Mouse (Mus musculus): ENCODE measurements at regions not wholly inside any gene's neighbourhood (a gene's known extent, or its start where the extent isn't known, plus 50 kb on each side); places are given as distances from the start of the nearest gene placed in this dataset.
A peak's percentile ranks its signal among the peaks of the same experiment; 100 is the strongest.
"Not testable (repeated sequence)": the region's sequence is repeated elsewhere in the genome, so short reads cannot be mapped to it uniquely, and the experiment has no call there.

- no peak for DNase-seq (ENCODE audit: low spot score)
Observed at GRCm38 (mm10) chr3:111402135-111402534, 1151.3 kb upstream of the Prmt6 start.

- peak; percentile 5 for DNase-seq (ENCODE audit: low spot score)
Observed at GRCm38 (mm10) chr3:111393127-111393526, 1142.3 kb upstream of the Prmt6 start.

GRCm38 (mm10) chr3:111392713-111393112 lies 1141.9 kb upstream of the Prmt6 start:
- not testable (repeated sequence) for DNase-seq (ENCODE audit: low spot score)

- DNase-seq (ENCODE audit: low spot score), result no peak
Observed at GRCm38 (mm10) chr3:111386745-111387144, 1135.9 kb upstream of the Prmt6 start.

- no peak for DNase-seq (ENCODE audit: low spot score)
Observed at GRCm38 (mm10) chr3:111386334-111386733, 1135.5 kb upstream of the Prmt6 start.

GRCm38 (mm10) chr3:111385627-111386026 lies 1134.8 kb upstream of the Prmt6 start:
- DNase-seq (ENCODE audit: low spot score), result no peak

- DNase-seq (ENCODE audit: low spot score), result no peak
Observed at GRCm38 (mm10) chr3:111371259-111371658, 1120.5 kb upstream of the Prmt6 start.

- no peak for DNase-seq (ENCODE audit: low spot score)
Observed at GRCm38 (mm10) chr3:111338247-111338646, 1087.4 kb upstream of the Prmt6 start.

GRCm38 (mm10) chr3:111291018-111291538 lies 1040.3 kb upstream of the Prmt6 start:
- DNase-seq (ENCODE audit: low spot score), result no peak

GRCm38 (mm10) chr3:111281584-111281983 lies 1030.8 kb upstream of the Prmt6 start:
- no peak for DNase-seq (ENCODE audit: low spot score)
